Mouse (Mus musculus): ENCODE measurements around the gene 4930524B15Rik.

- TF ChIP-seq CTCF (IDR thresholded peaks at IDR 0.05; ENCODE audit: low read depth, low read length) = no peak
- no peak for TF ChIP-seq POLR2A (IDR thresholded peaks at IDR 0.05; ENCODE audit: insufficient read depth, low read length)
- TF ChIP-seq EP300 (IDR thresholded peaks at IDR 0.05; ENCODE audit: insufficient read depth, low read depth, low read length) = no peak
These were observed at the start of gene 4930524B15Rik for GRCm38 (mm10) chr11:31965256-31966134.

All from ES-Bruce4 (cell line).